Mouse (Mus musculus): Measurements from ENCODE around the gene Stard13. TPM values are rescaled to one million over a fixed set of nuclear protein-coding genes. Genes with fewer than 3 reads are reported as not detected.

The Stard13 gene
- polyA plus RNA-seq, 3 experiments from 2014 or later, result 0.30 TPM; not detected in 2

DNA sequence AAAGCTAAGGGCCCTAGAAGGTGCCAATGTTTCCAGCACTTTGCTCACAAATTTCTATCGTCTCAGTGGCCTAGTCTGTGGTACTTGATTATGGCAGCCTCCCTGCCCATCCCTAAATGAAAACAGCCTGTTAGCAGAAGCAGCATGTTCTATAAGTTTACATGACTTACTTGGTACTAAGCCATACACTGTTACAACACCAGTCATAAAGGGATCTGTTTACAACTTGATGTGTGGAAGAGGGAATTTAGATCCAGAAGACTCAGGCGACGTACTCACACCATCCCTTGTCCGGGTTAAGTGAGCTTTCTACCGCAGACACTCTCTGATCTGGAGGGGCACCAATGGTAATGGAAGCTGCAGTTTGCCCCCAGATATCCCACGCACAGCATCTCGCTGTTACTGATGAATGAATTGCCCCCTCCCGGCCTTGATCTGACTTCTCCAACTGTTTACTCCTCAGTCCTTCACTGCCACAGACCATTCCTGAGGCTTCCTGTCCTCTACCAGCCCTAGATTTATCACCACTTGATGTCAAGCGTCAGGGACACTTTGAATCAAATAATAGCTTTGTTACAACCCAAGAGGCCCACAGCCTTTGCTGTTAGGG is 53.4 kb downstream of the Stard13 start:
- ATAC-seq, result no peak

DNA sequence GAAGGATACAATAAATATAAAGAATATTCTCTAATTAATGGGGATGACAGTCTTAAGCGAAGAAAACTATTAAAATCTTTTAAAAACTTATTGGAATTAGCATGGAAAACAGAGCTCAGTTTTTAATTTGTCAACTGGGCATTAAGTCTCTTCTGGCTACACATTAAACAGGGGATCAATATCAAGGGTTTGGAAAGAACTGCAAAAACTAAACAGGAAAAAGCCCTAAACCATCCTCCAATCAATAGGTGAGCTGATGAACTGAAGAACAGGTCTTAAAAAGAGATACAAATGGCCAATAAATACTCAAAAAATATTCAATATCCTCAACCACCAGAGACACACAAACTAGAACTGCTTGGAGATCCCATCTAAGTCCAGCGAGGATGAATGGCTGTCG is 56.5 kb downstream of the Stard13 start:
- no peak for ATAC-seq

DNA sequence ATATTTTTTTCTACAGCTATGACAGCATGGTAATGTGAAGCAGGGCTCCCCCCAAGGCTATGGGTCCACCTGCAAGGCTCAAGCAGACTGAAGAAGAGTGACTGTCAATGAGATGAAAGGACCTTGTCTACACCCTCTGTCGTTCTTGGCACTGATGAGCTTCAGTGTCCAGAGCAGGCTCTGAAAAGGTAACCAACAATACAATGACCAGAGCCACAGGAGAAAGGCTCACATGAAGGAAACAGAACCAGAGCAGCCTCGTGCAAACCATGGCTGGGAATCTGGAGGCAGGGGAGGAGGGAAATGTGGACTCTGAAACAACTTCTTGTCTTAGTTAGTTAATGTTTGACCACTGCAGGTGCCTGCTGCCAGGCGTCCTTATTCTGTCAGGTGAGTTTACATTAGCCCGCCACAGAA is 57.7 kb downstream of the Stard13 start:
- no peak for ATAC-seq

GRCm38 (mm10) chr5:151174485-151175460 is 58.9 kb downstream of the Stard13 start:
- ATAC-seq, result no peak

DNA sequence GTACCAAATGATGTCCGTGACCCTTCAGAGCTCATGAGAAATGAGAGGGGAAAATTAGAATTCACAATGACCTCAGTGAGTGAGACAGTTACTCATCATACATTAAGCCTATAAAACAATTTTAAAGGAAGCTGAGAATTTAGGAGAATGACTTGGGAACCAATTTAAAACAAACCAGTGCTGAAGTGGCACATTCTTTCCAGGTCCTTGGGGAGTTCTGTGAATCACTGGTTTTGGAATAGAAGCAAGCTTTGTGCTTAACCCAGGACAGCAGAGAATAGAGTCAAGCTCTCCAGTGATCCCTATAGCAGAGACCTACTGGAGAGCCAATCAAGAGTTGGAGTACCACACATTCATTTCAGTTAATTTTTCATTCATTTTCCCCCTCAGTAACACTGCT is 59.9 kb downstream of the Stard13 start:
- no peak for ATAC-seq

- ATAC-seq, result no peak
Observed at GRCm38 (mm10) chr5:151170168-151170750, 63.4 kb downstream of the Stard13 start.

GRCm38 (mm10) chr5:151168191-151168590 is 65.4 kb downstream of the Stard13 start:
- ATAC-seq, result no peak

GRCm38 (mm10) chr5:151167641-151168040 is 66.0 kb downstream of the Stard13 start:
- no peak for ATAC-seq

DNA sequence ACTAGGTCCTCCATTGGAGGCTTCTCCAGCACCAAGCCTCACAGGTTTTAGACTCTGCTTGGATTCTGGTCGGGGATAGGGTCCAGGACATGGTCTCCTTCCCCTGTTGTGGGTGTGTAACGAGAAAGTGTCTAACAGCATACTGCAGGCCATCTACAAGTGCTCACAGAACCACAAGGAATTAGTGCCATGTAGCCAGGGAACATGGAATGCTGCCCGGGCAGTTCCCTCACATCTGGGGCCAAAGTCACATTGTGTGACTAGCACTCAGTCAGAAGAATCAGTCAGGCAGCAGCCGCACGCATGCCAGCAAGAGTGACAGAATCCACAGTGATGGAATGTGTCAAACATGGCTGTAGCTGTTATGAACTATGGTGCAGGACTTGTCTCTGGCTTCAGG is 67.4 kb downstream of the Stard13 start:
- ATAC-seq, result no peak

- no peak for ATAC-seq
Observed at GRCm38 (mm10) chr5:151165381-151166016, 68.1 kb downstream of the Stard13 start.

- no peak for ATAC-seq
Observed at GRCm38 (mm10) chr5:151164815-151165214, 68.8 kb downstream of the Stard13 start.

DNA sequence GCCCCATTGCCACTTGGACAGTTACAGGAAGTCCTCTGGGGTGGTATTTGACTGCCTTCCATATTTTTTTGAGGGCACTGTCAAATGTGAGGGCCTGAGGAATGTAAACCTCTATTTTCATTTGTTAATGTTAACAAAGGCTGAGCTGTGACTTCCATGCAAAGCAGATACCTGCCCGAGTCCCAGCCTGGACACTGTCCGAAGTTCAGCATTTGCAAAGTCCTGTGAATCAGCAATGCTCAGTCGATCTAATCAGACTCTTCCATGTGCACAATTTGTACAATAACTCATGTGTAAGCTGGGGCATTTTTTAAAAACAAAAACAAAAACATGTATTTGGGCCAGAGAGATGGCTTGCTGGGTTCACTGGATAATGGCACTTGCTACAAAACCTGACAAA is 71.0 kb downstream of the Stard13 start:
- no peak for ATAC-seq

DNA sequence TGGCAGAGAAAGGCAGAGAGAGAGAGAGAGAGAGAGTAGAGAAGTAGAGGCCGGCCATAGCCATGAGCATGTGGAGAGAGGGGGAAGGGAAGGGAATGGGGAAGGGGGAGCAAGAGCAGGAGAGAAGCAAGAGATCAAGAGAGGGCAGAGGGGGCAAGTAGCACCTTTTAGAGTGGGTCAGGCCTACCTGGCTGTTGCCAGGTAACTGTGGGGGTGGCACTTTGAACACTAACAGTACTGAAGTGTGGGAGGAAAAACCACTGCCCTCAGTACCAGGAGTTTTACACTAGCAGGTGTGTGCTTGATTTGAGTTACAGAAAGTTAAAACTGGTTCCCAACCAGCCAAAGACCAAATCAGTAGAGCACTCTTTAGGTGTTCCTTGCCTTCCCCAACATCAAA is 78.4 kb downstream of the Stard13 start:
- no peak for ATAC-seq

GRCm38 (mm10) chr5:151154780-151155179 is 78.9 kb downstream of the Stard13 start:
- no peak for ATAC-seq

- no peak for ATAC-seq
Observed at GRCm38 (mm10) chr5:151154030-151154429, 79.6 kb downstream of the Stard13 start.

DNA sequence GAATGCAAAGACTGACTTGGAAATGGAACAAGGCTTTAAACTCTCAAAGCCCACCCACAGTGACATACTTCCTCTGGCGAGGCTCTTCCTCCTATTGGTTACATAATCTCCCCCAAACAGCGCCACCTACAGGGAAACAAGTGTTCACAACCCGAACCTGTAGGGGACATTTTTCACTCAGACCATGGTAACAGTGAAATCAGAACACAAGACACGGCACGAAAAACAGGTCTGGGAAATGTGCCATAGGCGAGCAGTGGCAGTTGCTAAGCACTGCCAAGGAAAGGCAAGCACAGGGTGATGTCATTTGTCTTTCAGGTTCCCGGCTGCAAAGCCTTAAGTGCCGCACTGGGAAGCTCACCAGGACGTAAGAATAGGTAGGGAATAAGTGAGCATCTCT is 82.1 kb downstream of the Stard13 start:
- no peak for ATAC-seq

- no peak for ATAC-seq
Observed at GRCm38 (mm10) chr5:151149509-151149908, 84.1 kb downstream of the Stard13 start.

- no peak for ATAC-seq
Observed at GRCm38 (mm10) chr5:151148079-151148478, 85.6 kb downstream of the Stard13 start.

DNA sequence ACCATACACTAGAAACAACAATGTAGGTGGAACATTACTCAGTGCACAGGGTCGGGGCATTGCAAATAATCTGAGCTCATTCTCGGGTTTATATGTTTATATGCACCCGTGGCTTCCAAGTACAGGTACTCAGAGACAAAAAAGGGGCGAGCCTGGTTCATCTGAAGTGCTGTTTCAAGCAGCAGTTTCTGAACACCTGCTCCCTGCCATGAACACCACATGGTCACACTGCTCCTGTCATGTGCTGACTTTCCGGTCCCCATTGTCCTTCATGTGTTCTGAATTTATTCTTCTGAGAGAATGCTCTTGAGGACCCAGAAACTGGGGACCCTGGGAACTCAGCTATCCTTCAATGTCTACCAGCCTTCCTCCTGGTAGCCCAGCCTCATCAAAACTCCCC is 87.8 kb downstream of the Stard13 start:
- ATAC-seq, result no peak

- ATAC-seq, result no peak
Observed at GRCm38 (mm10) chr5:151143955-151144354, 89.7 kb downstream of the Stard13 start.

- no peak for ATAC-seq
Observed at GRCm38 (mm10) chr5:151142671-151143601, 90.7 kb downstream of the Stard13 start.

DNA sequence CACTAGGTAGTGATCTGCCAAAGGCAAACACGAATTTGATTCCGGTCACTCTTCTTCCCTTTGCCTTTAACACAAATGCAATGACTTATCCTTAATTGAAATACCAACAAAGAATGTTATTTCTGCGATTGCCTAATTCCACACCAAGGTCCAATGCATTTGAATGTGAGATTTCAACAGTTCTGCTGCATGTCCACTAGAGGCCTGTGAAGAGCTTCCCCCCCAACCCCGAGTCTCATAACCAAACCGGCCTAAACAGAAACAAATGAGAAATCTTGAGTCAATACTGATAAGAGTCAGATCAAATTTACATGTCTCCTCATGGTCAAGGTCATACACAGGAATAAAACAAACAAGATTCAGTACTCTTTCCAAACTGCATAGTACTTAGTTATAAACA is 91.4 kb downstream of the Stard13 start:
- ATAC-seq, result no peak

Measured in inflammation-experienced regulatory T-cells, adult 6 months (primary cell).